10 mouse cellular contexts compared by ENCODE assay signal in the genomic region with DNA sequence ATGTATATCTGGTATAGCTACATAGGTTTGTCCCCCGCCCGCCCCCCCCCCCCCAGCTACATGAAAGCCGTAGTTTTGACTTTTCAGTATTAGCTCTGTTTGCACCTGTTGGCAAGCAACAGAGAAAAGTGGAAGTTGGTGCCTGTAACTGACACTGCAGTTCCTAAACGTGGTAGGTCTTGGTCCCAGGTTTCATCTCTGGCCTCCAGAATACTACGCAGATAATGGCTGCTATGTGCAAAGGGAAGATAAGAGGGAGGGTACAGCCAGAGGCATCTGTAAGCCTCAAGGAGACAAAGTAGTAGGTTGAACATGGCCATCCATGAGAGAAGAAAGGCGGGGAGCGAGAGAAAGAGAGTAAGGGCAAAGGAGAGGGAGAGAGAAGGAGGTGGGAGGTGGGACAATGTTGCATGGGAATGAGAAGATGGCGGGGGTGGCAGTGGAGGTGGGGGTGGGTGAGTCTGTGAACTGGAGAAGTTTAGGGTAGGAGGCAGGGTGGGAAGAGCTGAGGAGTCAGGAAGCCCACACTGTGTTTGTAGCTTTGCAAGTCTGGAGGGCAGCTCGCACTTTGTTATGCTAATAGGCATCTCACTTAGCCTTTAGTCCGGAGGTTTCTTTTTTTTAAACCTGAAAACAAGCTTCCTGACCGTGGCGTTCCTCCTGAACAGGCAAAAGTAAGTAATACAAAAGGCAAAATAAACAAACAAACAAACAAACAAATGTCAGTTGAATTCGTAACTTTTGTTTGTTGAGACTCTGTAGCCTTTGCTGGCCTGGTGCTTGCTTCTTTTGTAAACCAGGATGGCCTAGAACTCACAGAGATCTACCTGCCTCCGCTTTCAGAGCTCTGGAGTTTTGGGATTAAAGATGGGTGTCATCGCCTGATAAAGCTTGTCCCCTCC. TPM values are rescaled to one million over a fixed set of nuclear protein-coding genes. Genes with fewer than 3 reads are reported as not detected.
DNase-seq lines count a peak whose midpoint lies in the region; ATAC-seq and TF ChIP-seq lines count a peak whose summit lies in the region.
"Had no signal": no experiment of that assay in that cellular context is flagged by ENCODE, and none has a peak within 500 bp of the region (broad histone marks: within the 10 kb centered on the region; RNA-seq: fewer than 3 reads in every experiment).

Gene Fam169a, plus strand, starts transcription at position 638 of the 902 bp plus-strand sequence.

- no peaks in the 10 kb centered on the region for H3K36me3 ChIP-seq in hindbrain, embryonic 15.5 days

- H3K27ac ChIP-seq in bone marrow, adult 2 months (ENCODE audit: control insufficient read depth, insufficient read depth, low read depth, low read length, poor library complexity), result no peak within 1 kb of the TSS
- no peak within 1 kb of the TSS for H3K27ac ChIP-seq in hindbrain, embryonic 15.5 days (replicated peaks)
- H3K27ac ChIP-seq: kidney, postnatal 0 days had no signal

- ATAC-seq in hindbrain, embryonic 15.5 days (ENCODE audit: low FRiP score, low read depth), result no peak
- peak; percentile 92 for ATAC-seq in megakaryocyte progenitor cell, adult 5-6 weeks (replicated peaks; ENCODE audit: poor library complexity)

- 0 out of 2 replicates have a peak, but pooled peaks cover 9% of the 10 kb centered on the region for H3K27me3 ChIP-seq in hindbrain, embryonic 15.5 days

- WGBS in bone marrow, adult 2 months, result 65% methylated on average over 15 of the region's 15 CpGs
- WGBS in hindbrain, embryonic 15.5 days, result 36% methylated on average over 15 of the region's 15 CpGs

- H3K4me3 ChIP-seq in bone marrow, adult 2 months (replicated peaks; ENCODE audit: control insufficient read depth, low read depth, low read length), result peak within 1 kb of the TSS; percentile 0
- H3K4me3 ChIP-seq in hindbrain, embryonic 15.5 days, result no peak within 1 kb of the TSS

- no peaks in the 10 kb centered on the region for H3K9me3 ChIP-seq in hindbrain, embryonic 15.5 days

- TF ChIP-seq POLR2A in bone marrow, adult 2 months (IDR thresholded peaks at IDR 0.05; ENCODE audit: borderline replicate concordance, control insufficient read depth, low read depth, low read length), result no peak

- H3K4me2 ChIP-seq in hindbrain, embryonic 15.5 days, result no peak within 1 kb of the TSS

- peaks cover 2% of the 10 kb centered on the region; the same call in 1 of the 2 replicates for H3K4me1 ChIP-seq in bone marrow, adult 2 months (ENCODE audit: control insufficient read depth, insufficient read depth, low read length)
- 0 out of 2 replicates have a peak, but pooled peaks cover 4% of the 10 kb centered on the region for H3K4me1 ChIP-seq in hindbrain, embryonic 15.5 days (replicated peaks)

- no peak for TF ChIP-seq CTCF in bone marrow, adult 2 months (IDR thresholded peaks at IDR 0.05; ENCODE audit: control insufficient read depth, insufficient read depth, low read length)

- peak; percentile 23 for DNase-seq in embryo, embryonic 10 days (ENCODE audit: low spot score)
- no peak for DNase-seq in embryo, embryonic 11 days
- DNase-seq in kidney, postnatal 10 days, result no peak
- no peak for DNase-seq in urinary bladder, adult 2 months (ENCODE audit: low spot score)
- DNase-seq in T-cell, adult 2 months (ENCODE audit: low spot score), result no peak

- no peak within 1 kb of the TSS for H3K9ac ChIP-seq in hindbrain, embryonic 15.5 days

RNA-seq across cellular contexts. Expression of gene Fam169a, which starts in this region (rescaled TPM):
- 0.22 and 1.4 TPM in 2 replicates for polyA plus RNA-seq in bone marrow, adult 2 months (2011; ENCODE audit: insufficient read depth, insufficient read length, low replicate concordance, missing spikeins)
- 27.9 and 28.4 TPM in 2 replicates for polyA plus RNA-seq in hindbrain, embryonic 15.5 days (2015; fragmentation: Nextera tagmentation; extraction: Ambion mirVana)
- 0.10 TPM in 1 of 2 replicates, not detected in the other for total RNA-seq in megakaryocyte progenitor cell, adult 5-6 weeks (2015)
- 0.17 and 0.44 TPM in 2 replicates for total RNA-seq in megakaryocyte progenitor cell, adult 5-6 weeks (2017)
- polyA plus RNA-seq in urinary bladder, adult 2 months (2012; rRNA removed), result 0.18 and 0.21 TPM in 2 replicates
- polyA plus RNA-seq: spleen, adult 2 months had no signal

Comparison
In these comparisons a context has a peak if more than half of its experiments do, and no peak if none do; other contexts are left out.
1. RNA of gene Fam169a (polyA plus RNA-seq): 27.9 to 28.4 TPM in hindbrain, embryonic 15.5 days; 0.22 to 1.4 TPM in bone marrow, adult 2 months and 0.18 to 0.21 TPM in urinary bladder, adult 2 months; every median in the first group is over 10 times any median in the second.
2. Peak in ATAC-seq in megakaryocyte progenitor cell, adult 5-6 weeks; RNA of the gene not detected or under 1 TPM.